Mouse (Mus musculus): Measurements from ENCODE around the gene Ptrh2.

GRCm38 (mm10) chr11:86685366-86685765, 1.6 kb downstream of the Ptrh2 start:
- TF ChIP-seq EP300 (IDR thresholded peaks at IDR 0.05; ENCODE audit: low read depth) (no peak), CTCF (IDR thresholded peaks at IDR 0.05; ENCODE audit: low read depth) (no peak)
